Mouse (Mus musculus): Measurements from ENCODE around the gene Prkg1. TPM values are rescaled to one million over a fixed set of nuclear protein-coding genes. Genes with fewer than 3 reads are reported as not detected.

Gene Prkg1
- total RNA-seq, 4 experiments from 2014 or later, result 20.0 to 24.2 (median 21.2) TPM

DNA sequence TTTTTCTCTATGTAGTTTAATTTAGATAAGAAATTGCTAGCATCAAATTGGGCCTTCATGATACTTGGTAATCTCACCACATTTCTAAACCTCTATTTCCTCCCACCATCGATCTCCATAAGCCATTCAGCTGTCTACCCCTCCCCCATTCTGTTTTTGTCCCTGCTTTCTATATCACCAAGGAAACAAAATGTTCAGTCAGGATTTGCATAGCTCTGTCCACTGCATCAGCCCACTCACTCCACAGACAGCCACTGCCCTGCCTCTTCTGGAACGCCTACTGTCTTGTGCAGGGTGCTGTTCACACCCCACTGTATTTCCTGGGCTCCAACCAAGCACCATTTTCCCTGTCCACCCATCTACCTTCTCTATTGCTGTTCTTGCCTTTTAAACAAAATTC lies 874.5 kb downstream of the Prkg1 start:
- DNase-seq (ENCODE audit: low spot score in 2 of 2), result no peak

DNA sequence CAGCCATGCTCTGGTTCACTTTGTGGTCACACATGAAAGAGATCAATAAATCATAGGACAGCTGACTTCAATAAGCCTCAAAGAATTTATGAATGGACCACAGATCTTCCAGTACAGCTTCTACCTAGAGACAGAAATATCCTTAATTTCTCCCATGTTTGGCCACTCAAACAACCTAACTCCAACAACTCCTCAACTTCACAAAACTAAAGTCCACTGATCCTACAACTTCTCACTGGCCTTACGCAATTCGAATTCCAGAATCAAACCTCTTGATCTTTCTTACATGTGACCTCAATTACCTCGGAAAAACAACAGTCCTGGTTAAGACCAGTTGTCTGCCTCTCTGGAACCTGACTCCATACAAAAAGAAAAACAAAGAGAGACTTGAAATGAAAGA lies 875.0 kb downstream of the Prkg1 start:
- DNase-seq (ENCODE audit: low spot score in 2 of 2), result no peak

DNA sequence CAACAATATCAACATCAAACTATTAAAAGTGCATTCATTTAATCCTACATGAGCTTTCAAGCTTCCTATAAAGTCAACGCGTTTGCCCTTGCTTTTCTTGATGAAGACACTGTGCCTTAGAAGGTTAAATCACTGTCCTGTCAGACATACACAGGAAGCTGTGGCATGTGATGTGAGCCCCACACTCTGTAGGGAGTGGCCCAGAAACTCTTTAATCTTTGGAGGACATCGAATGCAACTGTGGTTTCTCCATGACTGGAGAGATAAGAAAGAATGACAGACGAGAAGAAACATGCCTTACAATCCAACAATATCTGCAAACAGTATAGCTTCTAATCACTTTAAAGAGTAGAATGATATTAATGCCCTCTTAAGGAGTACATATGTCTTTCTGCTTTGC lies 903.4 kb downstream of the Prkg1 start:
- DNase-seq (ENCODE audit: low spot score in 2 of 2), result no peak

DNA sequence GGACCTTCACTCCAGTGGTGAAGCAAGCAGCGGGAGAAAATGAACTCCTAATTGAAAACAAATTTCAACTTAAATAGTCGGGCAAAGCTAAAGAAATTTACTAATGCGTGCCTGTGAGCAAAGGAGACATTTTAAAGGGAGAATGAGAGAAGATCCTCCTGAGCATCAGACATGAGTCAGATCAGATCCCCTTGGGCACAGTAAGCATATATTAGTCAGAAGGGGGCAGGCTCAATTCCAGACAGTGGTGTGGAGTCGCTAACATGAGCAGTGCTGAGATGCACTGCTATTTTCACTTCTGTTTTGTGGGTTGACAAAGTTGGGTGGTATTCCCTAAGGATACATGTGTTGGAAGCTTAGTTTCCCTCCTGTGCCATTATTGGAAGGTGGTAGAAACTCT lies 913.8 kb downstream of the Prkg1 start:
- no peak for DNase-seq (ENCODE audit: low spot score in 2 of 2)

DNA sequence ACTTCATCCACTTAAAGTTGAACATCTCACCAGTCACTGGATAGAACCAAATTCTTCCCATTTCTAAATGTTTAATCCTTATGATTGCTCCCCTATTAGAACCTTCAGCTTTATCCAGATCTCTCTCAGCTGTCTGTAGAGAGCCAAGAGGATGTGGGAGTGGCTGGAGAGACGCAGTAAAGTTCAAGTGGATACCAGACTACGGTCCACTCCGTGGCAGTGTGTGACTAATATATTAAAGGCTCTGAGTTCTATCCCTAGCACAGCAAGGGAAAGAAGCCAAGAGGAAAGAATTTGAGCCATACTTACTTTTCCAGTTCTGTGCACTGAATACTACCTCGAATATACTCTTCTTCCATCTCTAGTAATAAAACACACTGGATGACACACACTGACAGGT lies 919.9 kb downstream of the Prkg1 start:
- DNase-seq (ENCODE audit: low spot score in 2 of 2), result no peak

DNA sequence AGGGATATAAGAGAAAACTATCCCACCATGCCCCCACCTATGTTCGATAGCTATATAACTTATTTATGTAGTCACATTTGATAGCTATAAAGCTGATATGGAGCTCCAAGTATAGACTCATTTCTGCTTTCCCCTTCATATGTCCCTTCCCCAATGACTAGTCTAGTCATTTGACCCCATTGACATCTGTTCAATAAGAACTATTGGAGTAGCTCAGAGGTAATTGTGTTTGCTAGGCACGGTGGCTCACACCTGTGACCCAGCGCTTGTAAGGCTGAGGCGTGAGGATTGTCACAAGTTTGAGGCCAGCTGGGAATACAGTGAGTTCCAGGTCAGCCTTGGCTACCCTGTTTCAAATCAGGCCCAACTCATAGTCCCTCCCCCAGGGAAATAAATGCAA lies 921.2 kb downstream of the Prkg1 start:
- DNase-seq (ENCODE audit: low spot score in 2 of 2), result no peak

DNA sequence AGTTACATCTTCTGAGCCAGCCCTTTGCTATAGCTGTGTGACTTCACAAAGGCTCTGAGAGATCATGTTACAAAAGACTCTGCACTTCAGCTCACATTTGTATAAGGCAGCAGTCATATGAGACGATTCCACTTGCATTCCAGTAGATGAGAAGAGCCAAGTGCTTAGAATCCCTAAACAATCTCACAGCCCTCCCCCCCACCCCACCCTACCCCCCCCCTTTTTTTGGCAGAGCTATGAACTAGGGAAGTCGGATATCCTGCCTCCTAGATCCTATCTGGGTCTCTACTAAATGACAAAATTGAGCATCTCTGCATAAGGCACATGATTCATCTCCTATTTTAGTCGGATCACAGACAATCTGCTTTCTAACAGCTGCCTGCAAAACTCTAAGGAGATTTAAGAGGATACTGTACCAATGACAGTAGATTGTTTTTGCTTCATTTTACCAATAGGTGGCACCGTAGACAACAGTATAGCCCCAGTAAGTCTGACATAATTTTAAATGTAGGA lies 921.7 kb downstream of the Prkg1 start:
- peak in 1 of 2 experiments; percentile 14 for DNase-seq (ENCODE audit: low spot score in 2 of 2)

DNA sequence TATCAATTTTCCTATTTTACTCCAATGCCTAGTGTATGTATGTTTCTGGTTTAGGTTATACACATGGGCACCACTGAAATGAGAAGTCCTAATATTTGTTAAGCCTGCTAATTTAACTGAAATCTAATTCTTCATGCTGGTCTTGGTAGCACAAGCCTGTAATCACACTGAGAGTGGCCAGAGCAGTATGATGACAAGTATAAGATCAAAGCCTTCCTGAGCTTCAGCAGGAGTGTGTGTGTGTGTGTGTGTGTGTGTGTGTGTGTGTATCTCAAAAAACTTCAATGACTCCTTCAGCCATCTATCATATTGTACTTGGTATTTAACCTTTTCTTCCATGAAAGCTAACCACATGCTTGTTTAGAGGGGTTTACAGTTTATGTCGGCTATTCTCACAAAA lies 922.2 kb downstream of the Prkg1 start:
- DNase-seq (ENCODE audit: low spot score in 2 of 2), result no peak

DNA sequence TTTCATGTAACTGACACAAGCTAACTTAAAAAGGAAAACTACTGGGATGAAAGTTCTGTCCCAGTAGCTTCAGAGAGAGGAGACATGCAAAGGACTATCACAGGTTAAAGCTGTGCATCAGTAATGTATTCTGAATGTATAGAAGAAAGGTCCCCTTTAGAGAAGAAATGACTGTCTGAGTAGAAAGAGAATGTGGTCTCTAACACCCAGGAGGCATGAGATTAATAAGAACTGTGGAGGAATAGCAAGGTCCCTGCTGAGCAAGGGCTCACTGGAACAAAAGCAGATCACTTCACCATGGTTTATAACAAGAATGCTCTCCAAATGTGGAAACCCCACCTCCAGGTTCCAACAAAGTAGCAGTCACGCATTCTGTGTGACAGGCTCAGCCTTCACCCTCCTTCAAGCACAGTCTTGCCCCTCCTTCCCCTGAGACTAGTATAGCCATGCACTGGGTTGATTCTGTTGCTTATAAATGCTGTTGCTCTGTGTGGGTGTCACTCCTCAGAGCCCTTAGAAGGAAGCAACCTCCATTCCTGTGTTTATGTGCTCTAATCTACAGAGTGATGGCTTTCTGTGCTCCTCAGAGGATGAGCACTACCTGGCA lies 931.7 kb downstream of the Prkg1 start:
- no peak for DNase-seq (ENCODE audit: low spot score in 2 of 2)

DNA sequence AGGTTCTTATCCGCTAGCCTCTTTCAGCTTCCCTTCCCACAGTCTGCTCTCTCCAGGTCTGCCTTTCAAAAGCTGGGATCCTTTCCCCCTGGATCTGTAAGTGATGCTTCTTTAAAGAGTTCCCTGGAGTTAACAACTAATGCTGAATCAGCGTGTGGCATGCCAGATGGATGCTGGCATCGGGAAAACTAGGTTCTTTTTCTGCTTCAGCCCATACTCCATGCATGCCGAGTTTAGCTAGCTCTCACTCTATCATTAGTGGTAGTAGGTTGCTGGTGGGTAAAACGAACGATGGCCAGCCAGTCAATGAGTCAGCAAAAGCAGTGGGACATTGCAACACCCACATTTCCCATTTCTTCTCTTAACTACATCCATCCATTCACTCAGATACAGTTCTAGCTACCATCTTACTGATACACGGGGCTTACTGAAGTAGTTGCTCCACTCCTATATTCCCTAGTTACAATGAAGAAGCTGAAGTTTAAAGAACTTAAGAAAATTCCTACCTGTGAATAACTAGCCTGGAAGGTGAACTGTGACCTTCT lies 935.5 kb downstream of the Prkg1 start:
- DNase-seq (ENCODE audit: low spot score in 2 of 2), result no peak

DNA sequence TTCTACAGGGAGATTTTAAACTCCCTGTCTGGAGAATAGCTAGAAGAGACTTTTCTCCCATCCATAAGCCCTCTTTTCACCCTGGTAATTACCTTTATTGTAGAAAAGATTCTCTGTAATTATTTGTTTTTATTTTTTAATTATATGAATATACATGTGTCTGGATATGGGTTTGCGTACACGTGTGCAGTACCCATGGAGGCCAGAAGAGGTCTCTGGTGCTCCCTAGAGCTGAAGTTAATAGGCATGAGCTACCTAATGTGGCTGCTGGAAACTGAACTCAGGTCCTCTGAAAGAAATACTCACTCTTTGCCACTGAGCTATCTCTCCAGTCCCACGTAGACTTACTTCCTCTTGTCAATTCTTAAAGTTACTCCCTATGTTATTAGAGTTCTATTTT lies 937.0 kb downstream of the Prkg1 start:
- no peak for DNase-seq (ENCODE audit: low spot score in 2 of 2)

DNA sequence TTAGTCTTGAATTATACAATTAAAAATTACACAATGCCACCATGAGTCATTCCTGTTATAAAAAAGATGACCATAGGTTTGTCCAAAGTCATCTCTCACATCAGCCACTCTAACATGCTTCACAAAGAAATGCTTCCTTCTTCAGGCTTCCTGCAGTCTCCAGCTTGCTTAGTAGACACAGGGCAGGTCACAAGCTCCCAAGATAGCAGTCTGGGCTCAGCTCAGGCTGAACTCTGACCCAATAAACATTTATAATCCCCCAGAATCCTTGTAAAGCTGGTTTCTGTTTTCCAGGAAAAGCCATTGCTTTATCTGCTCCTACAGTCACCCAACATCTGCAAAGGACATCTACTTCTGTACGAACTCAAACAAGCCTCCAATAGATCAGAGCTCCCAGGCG lies 938.7 kb downstream of the Prkg1 start:
- no peak for DNase-seq (ENCODE audit: low spot score in 2 of 2)

DNA sequence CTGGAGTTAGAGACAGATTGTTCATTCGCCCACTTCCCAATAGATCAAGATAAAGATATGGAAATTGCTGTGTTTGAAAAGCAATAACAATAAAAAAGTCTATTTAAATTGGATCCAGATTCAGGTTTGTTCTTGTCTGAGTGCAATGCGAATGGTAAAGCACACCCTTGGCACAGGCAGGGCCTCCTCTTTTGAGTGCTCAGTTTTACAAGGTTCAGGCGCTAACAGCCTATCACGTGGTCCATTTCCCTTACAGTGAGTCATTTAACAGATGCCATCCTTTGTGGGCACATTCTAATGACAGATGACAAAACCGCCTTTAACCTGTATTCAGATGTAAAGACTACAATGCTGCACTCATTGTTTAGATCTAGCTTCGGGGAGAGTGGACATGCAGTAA lies 949.2 kb downstream of the Prkg1 start:
- peak; percentile 15 to 30 for DNase-seq (ENCODE audit: low spot score in 2 of 2)

DNA sequence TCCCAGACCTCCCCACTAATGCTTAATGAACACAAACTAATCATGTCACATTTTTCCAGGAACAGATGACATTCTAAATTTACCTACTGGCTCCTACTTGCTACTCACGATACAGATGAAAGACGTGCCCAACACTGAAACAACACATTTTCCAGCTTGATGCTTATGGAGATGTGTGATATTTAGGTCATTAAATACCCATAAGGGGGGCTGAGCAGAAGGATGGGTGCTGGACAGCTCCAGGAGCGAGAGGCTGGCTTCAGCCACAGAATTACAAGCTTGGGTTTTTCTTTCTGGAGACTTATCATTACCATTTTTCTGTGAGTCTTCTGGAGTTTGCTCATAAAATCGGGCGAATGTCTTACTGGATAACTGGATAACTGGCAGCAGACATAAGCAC lies 958.6 kb downstream of the Prkg1 start:
- DNase-seq (ENCODE audit: low spot score in 2 of 2), result no peak

DNA sequence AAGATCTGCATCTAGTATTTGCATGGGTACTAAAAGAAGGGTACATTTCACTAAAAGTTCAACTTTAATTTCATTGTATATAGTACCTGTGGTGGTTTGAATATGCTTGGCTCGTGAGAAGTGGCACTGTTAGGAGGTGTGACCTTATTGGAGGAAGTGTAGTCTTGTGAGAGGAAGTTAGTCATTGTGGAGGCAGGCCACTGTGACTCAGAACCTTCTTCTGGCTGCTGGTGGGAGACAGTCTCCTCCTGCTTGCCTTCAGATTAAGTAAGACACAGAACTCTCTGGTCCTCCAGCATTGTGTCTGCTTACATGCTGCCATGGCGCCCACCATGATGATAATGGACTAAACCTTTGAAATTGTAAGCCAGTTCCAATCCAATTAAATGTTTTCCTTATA lies 984.0 kb downstream of the Prkg1 start:
- no peak for DNase-seq (ENCODE audit: low spot score in 2 of 2)

DNA sequence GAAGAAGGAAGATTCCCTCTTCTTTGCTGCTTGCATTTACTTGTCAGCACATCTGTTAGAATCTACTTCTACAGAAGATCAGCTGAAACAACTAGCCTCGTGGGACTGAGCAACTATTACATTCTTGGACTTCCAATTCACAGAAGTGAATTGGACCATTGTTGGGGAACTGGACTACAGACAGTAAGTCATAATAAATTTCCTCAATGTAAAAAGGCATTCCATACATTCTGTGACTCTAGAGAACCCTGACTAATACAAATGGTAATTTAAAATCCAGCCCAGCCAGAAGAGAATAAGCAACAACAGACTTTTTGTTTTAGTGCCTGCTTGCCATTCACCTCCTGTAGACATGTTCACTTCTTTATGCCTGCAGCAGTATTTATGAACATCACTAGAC lies 996.5 kb downstream of the Prkg1 start:
- DNase-seq (ENCODE audit: low spot score in 2 of 2), result no peak

DNA sequence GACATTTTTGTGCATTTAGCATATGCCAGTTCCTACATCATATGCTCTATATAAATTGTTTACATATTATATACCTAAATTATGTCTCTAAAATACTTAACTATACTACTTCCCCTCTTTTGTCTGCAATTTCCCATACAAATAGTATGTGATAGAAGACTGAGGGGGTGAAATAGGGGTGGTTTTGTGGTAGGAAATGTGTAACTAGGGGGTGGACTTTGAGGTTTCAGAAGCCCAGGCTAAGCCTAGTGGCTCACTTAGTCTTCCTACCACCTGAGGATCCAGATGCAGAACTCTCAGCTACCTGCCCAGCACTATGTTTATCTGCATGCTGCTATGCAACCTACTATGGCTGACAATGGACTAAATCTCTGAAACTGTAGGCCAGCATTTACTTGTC lies 1020.4 kb downstream of the Prkg1 start:
- no peak for DNase-seq (ENCODE audit: low spot score in 2 of 2)

DNA sequence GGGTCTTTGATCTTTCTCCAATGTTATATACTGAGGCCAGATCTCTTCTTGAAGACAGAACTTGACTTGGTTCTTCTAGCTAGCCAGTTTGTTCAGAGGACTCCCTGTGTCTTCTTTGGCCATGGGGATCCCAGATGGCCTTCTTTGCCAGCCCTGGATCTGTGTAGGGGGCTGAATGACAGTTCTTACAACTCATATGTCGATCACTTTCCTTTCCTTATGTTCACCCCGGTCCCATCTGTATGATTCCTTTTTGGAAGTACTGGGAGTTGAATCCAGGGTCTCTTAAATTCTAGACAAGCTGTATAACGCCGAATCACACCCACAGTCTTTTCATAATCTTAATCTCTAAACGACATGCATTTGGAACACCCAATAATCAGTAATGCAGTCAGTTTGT lies 1065.7 kb downstream of the Prkg1 start:
- no peak for DNase-seq (ENCODE audit: low spot score in 2 of 2)

DNA sequence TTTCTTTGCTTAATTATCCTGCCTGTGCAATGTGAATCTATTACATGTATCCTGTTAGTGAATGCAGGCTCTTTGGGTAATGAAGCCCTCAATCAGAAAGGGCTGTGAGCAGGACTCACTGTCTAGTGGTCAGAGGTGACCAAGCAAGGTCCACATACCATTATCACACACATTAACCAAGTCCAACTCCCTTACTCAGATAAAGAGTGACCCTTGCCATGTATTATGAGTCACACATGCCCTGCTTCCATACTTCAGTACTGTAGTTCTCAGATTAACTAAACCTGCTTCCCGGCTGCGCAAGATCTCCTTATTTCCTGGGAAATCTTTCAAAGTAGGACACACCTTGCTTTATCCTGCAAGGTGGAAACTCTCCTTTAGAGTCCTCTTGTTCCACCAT lies 1073.6 kb downstream of the Prkg1 start:
- DNase-seq (ENCODE audit: low spot score in 2 of 2), result no peak

DNA sequence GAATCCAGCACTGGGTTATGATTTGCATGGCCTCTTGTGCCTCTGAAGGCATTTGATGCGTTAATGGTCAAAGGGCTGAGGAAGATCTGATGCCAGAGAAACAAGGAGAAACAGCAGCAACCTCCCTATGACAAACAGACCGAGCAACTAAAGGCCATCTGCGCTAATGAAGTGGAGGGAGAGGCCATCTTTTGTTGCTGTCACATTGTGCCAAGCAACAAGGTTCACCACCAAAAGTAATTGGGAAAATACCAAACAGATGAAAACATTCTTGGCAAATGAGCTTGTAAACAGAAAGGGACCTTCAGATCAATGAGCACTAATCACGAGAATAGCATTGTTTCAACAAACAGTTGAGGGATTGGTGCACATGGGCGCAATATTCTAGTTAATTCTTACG lies 1074.1 kb downstream of the Prkg1 start:
- no peak for DNase-seq (ENCODE audit: low spot score in 2 of 2)

DNA sequence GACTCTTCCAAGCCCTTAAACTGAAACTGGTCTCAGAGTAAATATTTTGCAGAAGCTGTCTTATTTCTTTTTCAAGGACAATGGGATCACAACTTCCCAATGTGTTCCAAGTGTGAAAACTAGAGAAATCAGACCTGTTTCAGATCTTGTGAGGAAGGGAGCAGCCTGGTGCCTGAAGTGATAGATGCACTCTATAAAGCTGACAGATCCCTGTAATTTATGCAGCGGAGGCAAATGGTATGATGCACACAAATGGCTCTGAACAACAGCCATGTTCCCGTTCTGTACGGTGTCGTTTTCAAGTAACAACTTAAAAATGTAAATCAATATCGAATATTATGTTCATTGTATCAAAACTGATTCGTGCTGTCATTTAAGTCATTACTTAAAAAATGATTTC lies 1076.9 kb downstream of the Prkg1 start:
- no peak for DNase-seq (ENCODE audit: low spot score in 2 of 2)

DNA sequence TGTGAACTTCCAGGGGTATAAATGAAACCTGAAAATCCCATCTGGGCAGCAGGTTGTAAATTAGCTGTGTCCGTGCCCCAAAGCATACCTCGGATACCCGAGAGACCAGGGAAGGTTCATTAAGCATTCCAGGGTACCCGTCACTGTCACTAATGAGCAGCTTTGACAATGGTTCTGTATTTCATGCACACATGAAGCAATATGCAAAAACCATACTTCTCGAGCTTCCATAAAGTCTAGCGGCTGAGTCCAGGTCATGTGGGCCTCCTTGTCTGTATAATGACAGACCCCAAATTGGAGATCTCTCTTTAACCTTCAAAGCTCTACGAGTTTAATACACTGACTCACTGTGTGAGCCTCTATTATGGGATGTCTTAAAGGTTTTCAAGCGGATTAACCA lies 1088.5 kb downstream of the Prkg1 start:
- no peak for DNase-seq (ENCODE audit: low spot score in 2 of 2)

DNA sequence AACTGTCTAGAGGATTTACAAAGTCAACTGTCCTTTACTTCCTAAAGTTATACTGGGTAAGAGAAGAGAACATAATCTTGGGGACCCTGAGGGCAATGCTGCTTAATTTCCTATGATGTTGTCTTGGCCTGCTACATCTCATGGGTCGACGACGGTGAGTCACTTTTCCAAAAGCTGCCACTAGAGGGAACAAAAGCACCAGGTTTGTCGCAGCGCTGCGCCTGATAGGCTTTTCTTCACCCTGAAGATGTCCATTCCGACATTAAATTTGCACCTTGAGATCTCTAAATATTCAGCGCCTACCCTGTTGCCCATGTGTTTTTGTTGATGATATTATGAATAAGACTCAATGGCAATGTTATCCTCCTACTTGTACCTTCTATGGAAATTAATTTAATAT lies 1100.6 kb downstream of the Prkg1 start:
- DNase-seq (ENCODE audit: low spot score in 2 of 2), result peak; percentile 39 to 68
